Mouse (Mus musculus) bone marrow macrophage, adult 2 months (primary cell): ENCODE measurements around the gene Dnm1.

Experiments
- CTCF ChIP-seq: IDR thresholded peaks from 2 replicates; pipeline ENCODE4 v1.5.1; 2012; ENCODE audit warnings: low read depth, mild to moderate bottlenecking, low read length, moderate library complexity
- POLR2A ChIP-seq: IDR thresholded peaks from 2 replicates; pipeline ENCODE4 v1.6.1; 2012; ENCODE audit warnings: mild to moderate bottlenecking, low read depth, low read length, borderline replicate concordance

DNA sequence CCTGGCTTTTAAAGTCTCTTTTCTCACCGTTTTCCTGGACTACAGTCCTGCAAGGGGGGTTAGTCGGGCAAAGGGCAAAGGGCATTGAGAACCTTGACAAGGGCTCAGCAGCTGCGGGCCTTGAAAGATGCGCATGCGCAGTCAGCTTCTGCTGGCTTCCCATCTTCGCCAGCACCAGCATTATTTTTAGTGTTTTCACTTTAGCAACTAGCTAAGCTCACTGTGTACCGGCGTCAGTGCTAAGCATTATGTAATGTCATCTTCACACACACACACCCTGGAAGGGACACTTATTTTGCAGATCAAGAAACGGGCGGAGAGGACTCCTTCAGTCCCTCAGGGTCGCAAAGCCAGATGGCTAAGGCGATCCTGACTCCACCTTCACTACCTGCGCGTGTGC lies 7.6 kb upstream of the Dnm1 start:
- TF ChIP-seq CTCF (no peak), POLR2A (no peak)
